8 mouse cellular contexts compared by ENCODE assay signal in the genomic region with DNA sequence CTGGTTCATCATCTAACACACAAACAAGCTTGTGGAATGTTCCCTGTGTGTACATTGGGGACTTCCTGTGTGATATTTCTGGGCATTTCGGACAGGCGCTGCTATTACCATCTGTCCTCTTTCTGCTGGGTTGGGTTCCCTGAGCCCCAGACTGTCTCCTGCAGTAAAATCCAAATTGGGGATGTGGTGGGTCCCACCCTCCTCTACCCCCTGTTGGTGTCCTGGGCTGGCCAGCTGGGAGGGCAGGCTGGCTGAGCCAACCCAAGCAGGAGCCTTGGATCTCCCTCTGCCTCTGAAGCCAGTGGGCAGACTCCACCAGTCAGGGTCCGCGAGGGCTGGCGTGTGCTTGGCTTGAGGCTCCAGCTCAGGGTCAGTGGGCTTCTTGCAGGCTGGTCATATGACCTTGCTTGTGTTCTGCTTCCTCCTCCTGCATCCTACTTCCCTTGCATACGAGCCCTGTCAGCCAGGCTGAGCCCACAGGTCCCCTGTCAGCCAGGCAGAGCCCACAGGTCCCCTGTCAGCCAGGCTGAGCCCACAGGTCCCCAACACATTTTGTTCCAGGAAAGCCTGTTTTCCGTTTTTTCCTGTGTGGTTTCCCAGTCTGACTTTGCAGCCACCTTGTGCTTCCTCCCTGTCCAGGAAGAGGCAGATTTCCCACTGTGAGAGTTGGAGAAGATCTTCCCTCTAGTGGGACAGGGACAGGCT. TPM values are rescaled to one million over a fixed set of nuclear protein-coding genes. Genes with fewer than 3 reads are reported as not detected.
DNase-seq lines count a peak whose midpoint lies in the region; ATAC-seq and TF ChIP-seq lines count a peak whose summit lies in the region.

No protein-coding gene starts in this region.

- no peak for DNase-seq in kidney, postnatal 0 days (ENCODE audit: low spot score)
- no peak for DNase-seq in kidney, adult 18-20 months
- DNase-seq in embryonic facial prominence, embryonic 11.5 days (ENCODE audit: low spot score) = no peak
- no peak for DNase-seq in retina, postnatal 1 day
- DNase-seq in left cerebral cortex, postnatal 4 days = no peak
- DNase-seq in left cerebral cortex, adult 8-10 months (ENCODE audit: low spot score in 2 of 2) = no peak

- H3K27ac ChIP-seq in kidney, postnatal 0 days = peak overlapping the region; percentile 78
- H3K27ac ChIP-seq in embryonic facial prominence, embryonic 11.5 days (replicated peaks; ENCODE audit: low read depth, low read length) = peak overlapping the region; percentile 31
- peak overlapping the region; percentile 47 for H3K27ac ChIP-seq in hindbrain, embryonic 15.5 days (replicated peaks)
- peak overlapping the region; percentile 15; the same call in 1 of the 2 replicates for H3K27ac ChIP-seq in midbrain, embryonic 13.5 days

- H3K4me1 ChIP-seq in kidney, postnatal 0 days (replicated peaks; ENCODE audit: insufficient read depth, low read length) = peaks cover 75% of the 10 kb centered on the region
- peaks cover 45% of the 10 kb centered on the region for H3K4me1 ChIP-seq in embryonic facial prominence, embryonic 11.5 days (ENCODE audit: control insufficient read depth, insufficient read depth, low read length)
- peaks cover 46% of the 10 kb centered on the region for H3K4me1 ChIP-seq in hindbrain, embryonic 15.5 days (replicated peaks)
- H3K4me1 ChIP-seq in midbrain, embryonic 13.5 days (replicated peaks) = peaks cover 37% of the 10 kb centered on the region

- no peak for ATAC-seq in kidney, postnatal 0 days (replicated peaks; ENCODE audit: low FRiP score, low read depth)
- no peak for ATAC-seq in embryonic facial prominence, embryonic 11.5 days (replicated peaks; ENCODE audit: insufficient number of reproducible peaks, low FRiP score, low TSS enrichment, low read depth)
- no peak for ATAC-seq in hindbrain, embryonic 15.5 days (ENCODE audit: low FRiP score, low read depth)
- ATAC-seq in midbrain, embryonic 13.5 days = no peak

- TF ChIP-seq CTCF in kidney, postnatal 0 days (IDR thresholded peaks at IDR 0.05; ENCODE audit: low read depth) = no peak

- peak overlapping the region; percentile 23 for H3K4me2 ChIP-seq in kidney, postnatal 0 days (ENCODE audit: low read length)
- H3K4me2 ChIP-seq in embryonic facial prominence, embryonic 11.5 days (ENCODE audit: low read depth, low read length) = no peak overlapping the region; the same call in none of the 2 replicates
- H3K4me2 ChIP-seq in hindbrain, embryonic 15.5 days = no peak overlapping the region
- no peak overlapping the region for H3K4me2 ChIP-seq in midbrain, embryonic 13.5 days (replicated peaks)

- H3K9me3 ChIP-seq in kidney, postnatal 0 days (replicated peaks; ENCODE audit: low read length) = no peaks in the 10 kb centered on the region
- H3K9me3 ChIP-seq in embryonic facial prominence, embryonic 11.5 days (replicated peaks; ENCODE audit: control insufficient read depth, low read length) = no peaks in the 10 kb centered on the region
- H3K9me3 ChIP-seq in hindbrain, embryonic 15.5 days = no peaks in the 10 kb centered on the region
- H3K9me3 ChIP-seq in midbrain, embryonic 13.5 days = no peaks in the 10 kb centered on the region

- 43% methylated on average over 7 of the region's 7 CpGs for WGBS in kidney, postnatal 0 days
- 54% methylated on average over 7 of the region's 7 CpGs for WGBS in embryonic facial prominence, embryonic 11.5 days
- WGBS in hindbrain, embryonic 15.5 days = 74% methylated on average over 7 of the region's 7 CpGs
- WGBS in midbrain, embryonic 13.5 days = 79% methylated on average over 7 of the region's 7 CpGs

- H3K36me3 ChIP-seq in kidney, postnatal 0 days (ENCODE audit: insufficient read depth, low read length) = 0 out of 2 replicates have a peak, but pooled peaks cover 3% of the 10 kb centered on the region
- H3K36me3 ChIP-seq in embryonic facial prominence, embryonic 11.5 days (replicated peaks; ENCODE audit: control insufficient read depth, insufficient read depth, low read depth, low read length) = no peaks in the 10 kb centered on the region
- H3K36me3 ChIP-seq in hindbrain, embryonic 15.5 days = no peaks in the 10 kb centered on the region
- H3K36me3 ChIP-seq in midbrain, embryonic 13.5 days = no peaks in the 10 kb centered on the region

- H3K9ac ChIP-seq in kidney, postnatal 0 days (ENCODE audit: low read depth, low read length) = peak overlapping the region; percentile 27; the same call in 1 of the 2 replicates
- H3K9ac ChIP-seq in embryonic facial prominence, embryonic 11.5 days (replicated peaks; ENCODE audit: low read length) = peak overlapping the region; percentile 18; the same call in 1 of the 2 replicates
- H3K9ac ChIP-seq in hindbrain, embryonic 15.5 days = no peak overlapping the region
- peak overlapping the region; percentile 30; the same call in 1 of the 2 replicates for H3K9ac ChIP-seq in midbrain, embryonic 13.5 days (replicated peaks)

- no peak overlapping the region for H3K4me3 ChIP-seq in kidney, postnatal 0 days (replicated peaks; ENCODE audit: low read depth, low read length)
- no peak overlapping the region; the same call in 1 of the 2 replicates for H3K4me3 ChIP-seq in embryonic facial prominence, embryonic 11.5 days (ENCODE audit: low read depth, low read length)
- H3K4me3 ChIP-seq in hindbrain, embryonic 15.5 days = no peak overlapping the region
- no peak overlapping the region for H3K4me3 ChIP-seq in midbrain, embryonic 13.5 days (replicated peaks)

- intact Hi-C loops in left cerebral cortex, postnatal 4 days (cut with DNase I) = no loop called here

- H3K27me3 ChIP-seq in kidney, postnatal 0 days (ENCODE audit: insufficient read depth, low read length) = no peaks in the 10 kb centered on the region
- H3K27me3 ChIP-seq in embryonic facial prominence, embryonic 11.5 days (ENCODE audit: control insufficient read depth, insufficient read depth, low read length) = no peaks in the 10 kb centered on the region
- H3K27me3 ChIP-seq in hindbrain, embryonic 15.5 days = no peaks in the 10 kb centered on the region
- no peaks in the 10 kb centered on the region for H3K27me3 ChIP-seq in midbrain, embryonic 13.5 days

RNA-seq across cellular contexts. Expression of a gene that starts 23.4 kb away (rescaled TPM):
- polyA plus RNA-seq in kidney, postnatal 0 days (2015; fragmentation: Nextera tagmentation; extraction: Ambion mirVana) = 48.3 and 53.1 TPM in 2 replicates
- 12.9 and 13.8 TPM in 2 replicates for polyA plus RNA-seq in embryonic facial prominence, embryonic 11.5 days (2014; fragmentation: Nextera tagmentation; extraction: Ambion mirVana)
- polyA plus RNA-seq in hindbrain, embryonic 15.5 days (2015; fragmentation: Nextera tagmentation; extraction: Ambion mirVana) = 22.0 and 24.3 TPM in 2 replicates
- 16.2 and 18.3 TPM in 2 replicates for polyA plus RNA-seq in midbrain, embryonic 13.5 days (2015; fragmentation: Nextera tagmentation; extraction: Ambion mirVana)
- 10 to 100 TPM; 23.9 to 24.7 TPM for total RNA-seq in left cerebral cortex, postnatal 4 days (2021)
- total RNA-seq in left cerebral cortex, adult 8-10 months (2022) = 10 to 100 TPM; 18.3 to 27.8 (median 22.9) TPM

RNA-seq across cellular contexts. Expression of a gene that starts 29.4 kb away (rescaled TPM):
- 1,459 and 1,525 TPM in 2 replicates for polyA plus RNA-seq in kidney, postnatal 0 days (2015; fragmentation: Nextera tagmentation; extraction: Ambion mirVana)
- 1,437 and 1,529 TPM in 2 replicates for polyA plus RNA-seq in embryonic facial prominence, embryonic 11.5 days (2014; fragmentation: Nextera tagmentation; extraction: Ambion mirVana)
- 801 and 847 TPM in 2 replicates for polyA plus RNA-seq in hindbrain, embryonic 15.5 days (2015; fragmentation: Nextera tagmentation; extraction: Ambion mirVana)
- polyA plus RNA-seq in midbrain, embryonic 13.5 days (2015; fragmentation: Nextera tagmentation; extraction: Ambion mirVana) = 905 and 914 TPM in 2 replicates
- 100 to 1,000 TPM; 657 to 680 TPM for total RNA-seq in left cerebral cortex, postnatal 4 days (2021)
- 100 to 1,000 TPM; 188 to 223 (median 203) TPM for total RNA-seq in left cerebral cortex, adult 8-10 months (2022)

RNA-seq across cellular contexts. Expression of a gene that starts 35.2 kb away (rescaled TPM):
- polyA plus RNA-seq in kidney, postnatal 0 days (2015; fragmentation: Nextera tagmentation; extraction: Ambion mirVana) = 20.7 and 24.5 TPM in 2 replicates
- 29.3 and 31.4 TPM in 2 replicates for polyA plus RNA-seq in embryonic facial prominence, embryonic 11.5 days (2014; fragmentation: Nextera tagmentation; extraction: Ambion mirVana)
- 40.6 and 44.4 TPM in 2 replicates for polyA plus RNA-seq in hindbrain, embryonic 15.5 days (2015; fragmentation: Nextera tagmentation; extraction: Ambion mirVana)
- 48.6 and 49.1 TPM in 2 replicates for polyA plus RNA-seq in midbrain, embryonic 13.5 days (2015; fragmentation: Nextera tagmentation; extraction: Ambion mirVana)
- 10 to 100 TPM; 85.8 to 87.0 TPM for total RNA-seq in left cerebral cortex, postnatal 4 days (2021)
- 10 to 100 TPM; 60.7 to 71.6 (median 61.4) TPM for total RNA-seq in left cerebral cortex, adult 8-10 months (2022)

RNA-seq across cellular contexts. Expression of a gene that starts 45.4 kb away (rescaled TPM):
- 19.6 and 20.2 TPM in 2 replicates for polyA plus RNA-seq in kidney, postnatal 0 days (2015; fragmentation: Nextera tagmentation; extraction: Ambion mirVana)
- polyA plus RNA-seq in embryonic facial prominence, embryonic 11.5 days (2014; fragmentation: Nextera tagmentation; extraction: Ambion mirVana) = 12.7 and 17.2 TPM in 2 replicates
- polyA plus RNA-seq in hindbrain, embryonic 15.5 days (2015; fragmentation: Nextera tagmentation; extraction: Ambion mirVana) = 27.3 and 32.2 TPM in 2 replicates
- 26.1 and 28.7 TPM in 2 replicates for polyA plus RNA-seq in midbrain, embryonic 13.5 days (2015; fragmentation: Nextera tagmentation; extraction: Ambion mirVana)
- total RNA-seq in left cerebral cortex, postnatal 4 days (2021) = 10 to 100 TPM; 28.4 to 31.5 TPM
- total RNA-seq in left cerebral cortex, adult 8-10 months (2022) = 10 to 100 TPM; 27.1 to 38.6 (median 33.1) TPM

Comparison
In these comparisons a context has a peak if more than half of its experiments do, and no peak if none do; other contexts are left out.
1. H3K27ac ChIP-seq: peak in every context shown above with its lines; median percentile 78 in kidney, postnatal 0 days; 47 in hindbrain, embryonic 15.5 days; 31 in embryonic facial prominence, embryonic 11.5 days; 15 in midbrain, embryonic 13.5 days.